Mouse (Mus musculus): ENCODE results near the gene Btnl6.
"Not testable (repeated sequence)": the region's sequence is repeated elsewhere in the genome, so short reads cannot be mapped to it uniquely, and the experiment has no call there.

Btnl6 gene

GRCm38 (mm10) chr17:34497726-34498125 is 19.4 kb downstream of the Btnl6 start:
- in situ Hi-C loops (cut with MboI; ENCODE audit: low sequenced_read_pairs), result not testable (repeated sequence)

- in situ Hi-C loops (cut with MboI; ENCODE audit: low sequenced_read_pairs), result not testable (repeated sequence)
These were observed 19.8 kb downstream of the Btnl6 start for GRCm38 (mm10) chr17:34497319-34497718.

GRCm38 (mm10) chr17:34496539-34496938 is 20.6 kb downstream of the Btnl6 start:
- in situ Hi-C loops (cut with MboI; ENCODE audit: low sequenced_read_pairs), result no loop called here

GRCm38 (mm10) chr17:34495156-34495555 is 22.0 kb downstream of the Btnl6 start:
- in situ Hi-C loops (cut with MboI; ENCODE audit: low sequenced_read_pairs), result not testable (repeated sequence)

- in situ Hi-C loops (cut with MboI; ENCODE audit: low sequenced_read_pairs), result loop anchor here (5.0 kb wide), 1 partner anchor 45 kb away; no protein-coding TSS in a partner anchor
These were observed 24.4 kb downstream of the Btnl6 start for GRCm38 (mm10) chr17:34492796-34493195.

- in situ Hi-C loops (cut with MboI; ENCODE audit: low sequenced_read_pairs), result not testable (repeated sequence)
These were observed 39.7 kb downstream of the Btnl6 start, which contains the start of gene Btnl4 for GRCm38 (mm10) chr17:34477238-34478013. Gene Btnl4, minus strand, starts transcription at chr17:34477318.

GRCm38 (mm10) chr17:34476427-34476826 is 40.7 kb downstream of the Btnl6 start:
- in situ Hi-C loops (cut with MboI; ENCODE audit: low sequenced_read_pairs), result no loop called here

- in situ Hi-C loops (cut with MboI; ENCODE audit: low sequenced_read_pairs), result no loop called here
These were observed 42.1 kb downstream of the Btnl6 start for GRCm38 (mm10) chr17:34475060-34475459.

- in situ Hi-C loops (cut with MboI; ENCODE audit: low sequenced_read_pairs), result loop anchor here (5.0 kb wide), 1 partner anchor 42 kb away; no protein-coding TSS in a partner anchor
These were observed 46.7 kb downstream of the Btnl6 start for GRCm38 (mm10) chr17:34470491-34470890.

- in situ Hi-C loops (cut with MboI; ENCODE audit: low sequenced_read_pairs), result not testable (repeated sequence)
These were observed 51.2 kb downstream of the Btnl6 start for GRCm38 (mm10) chr17:34465906-34466305.

GRCm38 (mm10) chr17:34459255-34459654 is 57.9 kb downstream of the Btnl6 start:
- in situ Hi-C loops (cut with MboI; ENCODE audit: low sequenced_read_pairs), result no loop called here
